Mouse (Mus musculus) c-Kit-positive CD71-positive TER-119-positive erythroid progenitor cells, embryonic 14.5 days (primary cell): Measurements from ENCODE around the gene Rps19.
A peak's percentile ranks its signal among the peaks of the same experiment; 100 is the strongest.
"Not testable (repeated sequence)": the region's sequence is repeated elsewhere in the genome, so short reads cannot be mapped to it uniquely, and the experiment has no call there.

Experiments
- DNase-seq: peaks from one replicate; pipeline ENCODE4 v3.0.0-alpha.2; 2013; ENCODE audit warnings: low spot score

Gene Rps19

DNA sequence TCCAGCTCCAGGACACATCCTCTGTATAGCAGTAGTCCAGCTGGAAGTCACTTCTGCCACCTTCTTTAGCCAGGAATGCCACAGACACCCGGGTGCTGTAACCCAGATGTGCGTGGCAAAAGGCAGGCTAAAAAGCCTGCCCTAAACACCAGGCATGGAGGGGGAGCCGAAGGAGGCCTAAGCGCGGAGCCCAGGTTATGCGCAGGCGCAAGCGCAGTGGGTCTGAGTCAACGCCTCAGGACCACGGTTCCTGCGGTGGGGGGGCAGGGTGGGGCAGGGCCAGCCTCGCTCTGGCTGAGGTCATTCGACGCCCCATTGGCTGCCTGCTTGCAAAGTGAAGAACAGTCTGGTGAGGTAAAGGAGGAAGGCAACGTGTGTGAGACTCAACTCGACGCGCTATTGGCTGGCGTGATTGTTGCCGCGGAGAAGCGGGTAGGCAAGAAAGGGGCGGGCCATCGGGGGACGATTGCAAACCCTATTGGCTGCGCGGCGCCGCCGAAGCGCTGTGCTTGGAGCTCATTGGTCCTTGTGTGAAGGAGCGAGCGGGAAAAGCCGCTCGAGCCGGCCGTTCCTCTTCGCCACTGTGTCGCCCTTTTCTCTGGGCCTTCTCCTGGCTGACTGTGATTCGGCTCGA is 14.5 kb upstream of the Rps19 start, which contains the start of the genes Lypd4 and Dmrtc2:
Lypd4 (minus strand) TSS at position 410 of the 634 bp plus-strand sequence.
Dmrtc2 (plus strand) TSS at position 526 of the 634 bp plus-strand sequence.
- no peak for DNase-seq

DNA sequence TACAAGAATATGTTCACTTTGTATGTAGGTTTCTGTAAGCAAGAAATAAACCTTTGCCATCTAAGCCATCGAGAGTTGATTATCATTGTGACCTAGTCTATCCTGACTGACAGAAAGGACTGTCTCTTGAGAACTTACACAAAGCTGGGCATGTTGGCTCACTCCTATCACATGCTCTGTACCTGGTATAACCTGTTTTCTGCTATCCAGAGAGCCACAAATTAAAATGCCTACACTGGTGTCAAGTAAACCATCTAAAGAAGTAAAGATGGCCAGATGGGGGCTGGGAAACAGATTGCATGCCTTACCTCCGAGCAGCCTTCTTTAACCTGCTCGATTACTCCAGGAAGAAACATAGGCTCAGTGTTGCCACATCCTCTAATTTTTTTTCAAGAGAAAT is 6.6 kb upstream of the Rps19 start:
- no peak for DNase-seq

DNA sequence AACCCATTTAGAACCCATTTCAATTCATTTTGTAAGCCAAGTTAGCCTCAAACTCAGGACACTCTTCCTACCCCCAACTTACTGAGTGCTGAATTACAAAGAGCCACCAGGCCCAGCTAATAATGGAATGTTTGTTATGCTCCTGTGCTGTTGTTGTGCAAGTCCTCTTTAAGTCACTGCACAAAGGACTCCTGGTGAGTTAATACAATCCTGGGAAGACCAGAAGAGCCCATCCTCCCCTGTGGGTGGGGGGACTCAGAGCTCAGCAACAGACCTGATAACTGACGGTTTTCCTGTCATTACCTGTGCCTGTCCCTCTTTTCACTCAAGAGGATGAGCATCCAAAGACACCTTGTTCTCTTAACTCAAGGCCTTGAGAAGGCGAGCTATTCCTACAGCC is 4.6 kb upstream of the Rps19 start:
- no peak for DNase-seq

- DNase-seq: no peak
These were observed 1.6 kb upstream of the Rps19 start for GRCm38 (mm10) chr7:24882416-24883199.

DNA sequence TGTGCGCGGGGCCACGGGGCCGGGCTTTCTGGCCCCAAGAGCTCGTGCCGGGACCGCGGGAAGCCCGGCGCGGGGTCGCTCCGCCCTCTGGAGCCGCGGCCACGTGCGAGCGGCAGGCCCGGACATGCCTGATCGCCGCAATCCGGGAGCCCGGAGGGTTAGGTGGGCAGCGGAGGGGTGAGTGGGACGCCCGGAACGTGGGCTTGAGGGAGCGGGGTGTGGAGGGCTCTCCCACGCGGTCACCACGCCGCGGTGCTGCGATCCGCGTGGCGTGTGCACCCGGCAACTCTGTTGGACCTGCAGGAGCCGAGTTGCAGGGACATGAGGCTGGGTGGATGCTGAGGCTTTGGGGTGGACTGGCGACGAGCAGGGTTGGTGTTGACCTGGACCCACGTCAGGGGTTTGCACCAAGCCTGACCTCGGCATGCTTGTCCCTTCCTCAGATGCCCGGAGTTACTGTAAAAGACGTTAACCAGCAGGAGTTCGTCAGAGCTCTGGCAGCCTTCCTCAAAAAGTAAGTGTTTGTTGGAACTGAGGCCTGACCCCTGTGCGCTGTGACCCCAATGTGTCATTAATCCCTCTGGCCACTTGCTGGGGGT is 621 bp downstream of the Rps19 start:
- DNase-seq: no peak

GRCm38 (mm10) chr7:24885468-24886307 is 1.5 kb downstream of the Rps19 start:
- no peak for DNase-seq

- DNase-seq: no peak
These were observed 2.1 kb downstream of the Rps19 start for GRCm38 (mm10) chr7:24886308-24886633.

DNA sequence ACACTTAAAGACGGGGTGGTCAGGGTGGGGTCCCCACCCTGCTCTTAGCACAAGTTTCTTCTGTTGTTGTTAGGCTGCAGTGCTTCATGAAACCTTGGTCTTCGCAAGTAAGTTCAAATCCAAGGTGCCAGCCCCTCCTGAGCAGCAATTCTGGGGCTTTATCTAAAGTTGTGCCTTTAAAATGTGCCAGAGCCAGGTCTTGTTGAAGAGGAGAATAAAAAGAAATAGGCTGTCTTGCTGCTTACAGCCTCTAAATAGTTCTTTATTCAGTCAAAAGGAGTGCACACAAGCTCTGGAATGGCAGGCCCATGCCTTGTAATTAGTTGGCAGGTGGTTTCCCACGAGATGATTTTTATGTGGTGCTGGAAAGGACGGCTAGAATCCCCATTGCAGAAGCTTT is 2.9 kb downstream of the Rps19 start:
- no peak for DNase-seq

DNA sequence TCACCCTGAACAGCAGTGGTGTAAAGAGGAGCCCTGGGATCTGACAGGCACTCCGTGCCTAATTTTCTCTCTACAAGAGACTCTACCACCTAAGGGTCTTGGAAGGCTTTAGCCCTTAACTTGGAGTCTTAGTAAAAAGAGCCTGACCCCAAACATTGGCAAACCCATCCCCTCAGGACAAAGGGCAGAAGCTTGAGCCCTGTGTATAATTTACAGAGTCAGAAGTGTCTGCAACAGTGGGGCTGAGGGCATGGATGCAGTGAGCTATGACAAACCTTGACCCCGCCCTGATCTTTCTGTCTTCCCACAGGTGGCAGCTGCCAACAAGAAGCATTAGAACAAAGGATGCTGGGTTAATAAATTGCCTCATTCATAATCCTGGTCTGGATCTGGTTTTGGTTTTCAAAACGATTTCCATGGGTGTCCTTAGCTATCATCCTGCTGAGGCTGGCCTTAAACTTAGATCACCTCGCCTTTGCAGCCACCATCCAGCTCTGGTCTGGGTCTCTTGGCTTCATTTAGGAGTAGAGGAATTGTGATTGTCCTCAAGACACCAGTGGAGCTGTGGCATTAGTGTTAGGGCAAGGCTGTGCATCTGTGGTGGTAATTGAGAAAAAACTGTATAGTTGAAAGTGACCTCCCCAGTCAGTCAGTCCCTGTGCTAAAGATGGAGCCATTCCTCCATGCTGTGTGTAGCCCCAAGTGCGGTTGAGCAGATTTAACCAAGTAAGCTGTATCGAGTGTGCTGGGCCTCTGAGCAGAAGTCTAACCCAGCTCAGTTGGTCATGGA is 5.5 kb downstream of the Rps19 start:
- no peak for DNase-seq

DNA sequence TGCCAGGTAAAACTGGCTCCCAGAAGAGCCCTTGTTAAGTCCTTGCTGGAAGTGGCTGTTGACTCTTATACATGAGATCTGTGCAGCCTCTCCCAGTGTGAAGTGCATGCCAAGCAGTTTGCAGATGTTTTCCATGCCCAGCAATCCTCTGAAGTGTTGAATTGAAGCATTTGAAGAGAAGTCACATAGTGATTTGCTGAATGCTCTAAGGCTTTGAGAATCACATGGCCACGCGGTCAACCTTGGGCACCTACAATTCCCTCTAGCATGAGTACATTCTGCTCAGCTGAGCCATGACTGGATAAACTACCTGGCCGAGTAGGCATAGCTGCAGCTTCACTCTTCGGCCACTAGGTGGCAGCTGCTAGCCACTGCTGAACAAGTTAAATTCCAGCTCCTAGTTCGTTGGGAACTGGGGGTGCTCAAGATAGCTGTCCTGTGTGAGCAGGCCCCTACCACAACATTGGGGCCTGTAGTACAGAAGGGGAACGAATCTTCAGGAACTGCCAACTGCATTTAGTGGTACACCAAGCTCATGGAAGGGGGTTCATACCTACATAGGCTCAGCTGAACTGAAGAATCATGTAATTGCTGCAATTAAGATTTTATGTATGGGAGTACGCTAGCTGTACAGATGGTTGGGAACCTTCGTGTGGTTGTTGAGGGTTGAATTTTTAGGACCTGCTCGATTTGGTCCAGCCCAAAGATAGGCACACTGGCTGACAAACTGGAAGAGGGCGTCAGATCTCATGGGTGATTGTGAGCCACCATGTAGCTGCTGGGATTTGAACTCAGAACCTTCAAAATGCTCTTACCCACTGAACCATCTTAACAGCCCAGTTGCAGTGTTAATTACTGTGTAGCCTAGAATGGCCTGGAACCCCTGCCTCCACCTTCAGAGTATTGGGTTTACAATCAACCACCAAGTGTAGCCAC is 6.4 kb downstream of the Rps19 start:
- peak; percentile 80 for DNase-seq

GRCm38 (mm10) chr7:24891241-24892124 is 7.3 kb downstream of the Rps19 start:
- DNase-seq: no peak

DNA sequence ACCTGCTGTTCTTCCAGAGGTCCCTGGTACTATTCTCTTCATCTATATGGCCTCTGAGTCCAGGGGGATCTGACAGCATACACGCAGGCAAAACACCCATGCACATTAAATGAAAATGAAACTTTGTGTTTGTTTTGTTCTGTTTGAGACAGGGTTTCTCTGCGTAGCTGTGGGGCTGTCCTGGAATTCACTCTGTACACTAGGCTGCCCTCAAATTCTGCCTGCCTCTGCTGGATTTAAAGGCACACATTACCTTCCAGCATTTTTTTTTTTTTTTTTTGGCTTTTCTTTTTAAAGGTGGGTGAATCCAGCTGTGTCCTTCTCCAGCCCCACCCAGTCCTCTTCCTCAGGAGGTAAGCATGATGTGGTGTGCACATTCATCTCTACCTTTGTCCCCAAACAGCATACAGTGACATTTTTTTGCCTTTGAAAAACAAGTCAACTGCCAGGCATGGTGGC is 8.0 kb downstream of the Rps19 start:
- DNase-seq: no peak

DNA sequence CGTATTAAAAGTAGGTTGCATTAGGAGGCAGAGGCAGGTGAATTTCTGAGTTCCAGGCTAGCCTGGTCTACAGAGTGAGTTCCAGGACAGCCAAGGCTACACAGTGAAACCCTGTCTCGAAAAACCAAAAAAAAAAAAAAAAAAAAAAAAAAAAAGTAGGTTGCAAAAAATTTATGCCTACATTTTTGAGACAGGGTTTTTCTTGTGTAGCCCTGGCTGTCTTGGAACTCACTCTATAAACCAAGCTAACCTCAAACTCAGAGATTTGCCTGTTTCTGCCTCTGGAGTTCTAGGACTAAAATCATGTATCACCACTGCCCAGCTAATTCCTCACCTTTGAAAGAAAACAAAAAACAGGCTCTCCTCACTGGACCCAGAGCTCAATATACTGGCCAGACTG is 11.6 kb downstream of the Rps19 start:
- not testable (repeated sequence) for DNase-seq

GRCm38 (mm10) chr7:24896269-24896668 is 12.1 kb downstream of the Rps19 start:
- DNase-seq: no peak

DNA sequence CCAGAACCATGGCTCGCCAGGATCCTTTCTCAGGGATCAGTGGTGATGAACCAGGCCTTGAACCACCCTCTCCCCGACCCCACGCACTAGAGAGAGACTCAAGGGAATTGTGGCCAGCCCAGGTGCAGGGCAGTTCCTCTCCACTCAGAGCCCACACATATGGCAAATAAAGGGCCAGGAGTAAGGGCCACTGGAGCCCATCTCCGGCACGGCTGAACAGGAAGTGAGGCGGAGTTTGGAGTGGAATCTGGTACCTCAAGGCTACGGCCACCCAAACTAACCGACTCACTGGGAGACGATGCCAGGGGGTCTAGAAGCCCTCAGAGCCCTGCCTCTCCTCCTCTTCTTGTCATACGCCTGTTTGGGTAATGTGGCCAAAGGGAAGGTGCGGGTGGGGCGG is 13.1 kb downstream of the Rps19 start, which contains the start of gene Cd79a:
Cd79a (plus strand) TSS at position 158 of the 400 bp plus-strand sequence.
- DNase-seq: no peak

DNA sequence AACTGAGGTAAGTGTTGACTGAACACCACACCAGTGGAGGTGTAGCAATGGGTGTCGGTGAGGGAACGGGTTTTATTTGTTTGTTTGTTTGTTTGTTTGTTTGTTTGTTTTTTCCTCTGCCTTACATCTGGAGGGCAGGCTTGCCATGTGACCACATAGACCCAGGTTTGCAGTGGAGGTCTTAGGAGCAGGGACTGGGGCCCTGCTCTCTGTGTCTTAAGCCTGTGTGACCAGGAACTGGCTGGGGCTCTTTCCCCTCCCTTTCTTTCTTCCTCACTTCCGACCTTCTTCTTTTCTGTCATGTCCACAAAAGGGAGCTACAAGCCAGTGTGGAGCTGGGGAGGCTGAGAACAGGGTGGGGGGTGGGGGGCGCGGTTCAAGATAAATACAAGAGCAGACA is 13.8 kb downstream of the Rps19 start:
- no peak for DNase-seq

DNA sequence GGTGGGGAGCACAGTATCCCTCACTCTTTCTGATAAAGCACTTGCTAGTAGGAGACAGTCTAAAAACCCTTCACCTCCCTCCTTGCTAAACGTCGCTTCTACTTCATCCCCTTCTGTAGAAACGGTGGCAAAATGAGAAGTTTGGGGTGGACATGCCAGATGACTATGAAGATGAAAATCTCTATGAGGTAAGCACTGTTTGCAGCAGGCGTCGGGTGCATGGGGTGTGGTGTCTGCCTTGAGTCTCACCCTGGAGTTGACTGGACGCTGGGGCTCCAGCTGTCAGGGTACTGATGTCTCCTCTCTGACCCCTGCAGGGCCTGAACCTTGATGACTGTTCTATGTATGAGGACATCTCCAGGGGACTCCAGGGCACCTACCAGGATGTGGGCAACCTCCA is 16.9 kb downstream of the Rps19 start:
- no peak for DNase-seq

DNA sequence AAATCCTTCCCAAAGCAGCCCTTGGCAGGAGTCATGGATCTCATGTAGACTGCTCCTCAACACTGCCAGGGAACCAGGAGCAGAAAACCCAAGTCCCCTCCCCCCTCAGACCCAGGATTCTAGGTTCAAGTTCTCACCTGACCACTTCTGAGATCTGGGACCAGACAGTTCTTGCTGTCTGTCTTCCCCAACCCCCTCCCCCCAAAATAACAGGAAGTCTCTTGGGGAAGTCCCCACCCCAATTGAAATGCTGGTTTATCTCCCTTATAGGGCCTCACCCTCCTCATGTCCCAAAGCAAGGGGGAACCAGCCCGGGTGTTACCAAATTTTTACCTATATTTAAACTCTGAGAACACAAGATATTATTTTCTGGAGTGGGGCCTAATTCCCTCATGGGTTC is 17.7 kb downstream of the Rps19 start:
- DNase-seq: no peak

GRCm38 (mm10) chr7:24902264-24902629 is 18.1 kb downstream of the Rps19 start:
- DNase-seq: peak; percentile 35
